Mouse (Mus musculus) c-Kit-positive CD71-negative TER-119-negative erythroid progenitor cells, embryonic 14.5 days (primary cell): Measurements from ENCODE around the gene Adam22.
"Not testable (repeated sequence)": the region's sequence is repeated elsewhere in the genome, so short reads cannot be mapped to it uniquely, and the experiment has no call there.

Experiments used
- DNase-seq: peaks from one replicate; pipeline ENCODE4 v3.0.0-alpha.2; 2013; ENCODE audit warnings: low read depth

Gene Adam22

DNA sequence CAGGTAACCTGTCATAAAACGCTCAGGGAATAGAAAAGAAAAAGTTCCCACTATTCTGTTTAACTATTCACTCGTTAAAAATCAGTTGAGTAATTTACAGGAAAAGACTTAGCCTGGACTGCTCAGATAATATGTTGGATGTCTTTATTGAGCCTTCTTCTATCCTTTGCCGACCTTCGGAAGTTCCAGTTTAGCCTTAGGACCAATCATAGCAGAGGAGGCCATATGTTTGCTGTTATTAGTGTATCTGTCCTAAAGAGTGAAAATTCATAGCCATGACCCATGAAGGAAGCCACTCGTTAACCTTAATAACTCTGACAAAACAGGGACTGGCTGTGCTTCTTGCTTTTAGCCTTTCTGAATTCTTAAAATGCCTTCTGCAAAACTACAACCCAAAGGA is 41.3 kb downstream of the Adam22 start:
- no peak for DNase-seq

DNA sequence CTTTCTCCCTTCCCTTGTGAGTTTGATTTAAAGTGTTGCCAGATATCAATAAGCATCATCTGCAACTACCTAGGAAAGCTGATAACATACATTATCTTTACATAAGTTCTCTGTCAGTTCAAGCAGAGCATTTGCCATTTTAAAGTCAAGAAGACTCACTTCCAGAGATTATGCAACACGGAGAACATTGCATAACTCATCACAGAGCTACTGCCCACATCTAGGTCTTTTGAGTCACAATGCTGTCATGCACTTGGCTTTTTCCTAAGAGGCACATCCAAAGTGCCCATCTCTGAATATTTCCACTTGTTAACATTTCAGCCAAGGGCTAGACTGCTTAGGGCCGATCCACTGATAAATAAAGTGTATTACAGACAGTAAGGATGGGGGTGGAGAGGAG is 55.6 kb downstream of the Adam22 start:
- no peak for DNase-seq

GRCm38 (mm10) chr5:8310907-8311306 is 57.1 kb downstream of the Adam22 start:
- DNase-seq, result no peak

DNA sequence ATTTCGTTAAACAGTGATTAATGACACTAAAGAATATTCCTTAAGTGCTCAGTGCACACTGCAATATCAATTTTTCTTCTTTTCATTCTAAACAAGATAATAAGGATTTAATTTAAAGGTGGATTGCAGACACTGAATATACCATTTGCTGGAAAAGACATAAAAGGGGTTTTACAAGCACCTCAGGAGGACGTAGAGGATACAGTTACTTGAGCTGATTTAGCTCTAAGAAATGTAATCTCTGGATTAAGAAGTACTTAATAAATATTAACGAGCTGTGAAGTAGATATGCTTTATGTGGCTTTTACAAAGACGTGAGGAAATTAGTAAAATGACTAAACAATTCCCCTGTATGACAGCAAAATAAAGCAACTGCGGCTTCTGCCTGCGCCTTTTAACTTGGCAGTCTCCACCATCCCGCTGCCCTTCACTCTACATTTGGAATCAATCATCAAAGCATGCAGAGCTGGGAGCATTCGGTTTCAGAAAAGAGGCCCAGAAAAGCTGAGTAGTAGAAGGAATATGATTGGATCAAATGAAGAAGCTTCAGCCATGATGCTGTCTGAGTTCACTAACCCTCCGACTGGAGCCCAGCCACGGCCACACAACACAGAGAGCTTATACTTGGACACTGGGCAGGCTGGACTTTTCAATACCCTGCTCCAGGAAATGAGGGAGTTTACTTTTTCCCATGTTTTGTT is 70.1 kb downstream of the Adam22 start:
- DNase-seq, result no peak

- no peak for DNase-seq
Observed at GRCm38 (mm10) chr5:8293287-8293686, 74.7 kb downstream of the Adam22 start.

DNA sequence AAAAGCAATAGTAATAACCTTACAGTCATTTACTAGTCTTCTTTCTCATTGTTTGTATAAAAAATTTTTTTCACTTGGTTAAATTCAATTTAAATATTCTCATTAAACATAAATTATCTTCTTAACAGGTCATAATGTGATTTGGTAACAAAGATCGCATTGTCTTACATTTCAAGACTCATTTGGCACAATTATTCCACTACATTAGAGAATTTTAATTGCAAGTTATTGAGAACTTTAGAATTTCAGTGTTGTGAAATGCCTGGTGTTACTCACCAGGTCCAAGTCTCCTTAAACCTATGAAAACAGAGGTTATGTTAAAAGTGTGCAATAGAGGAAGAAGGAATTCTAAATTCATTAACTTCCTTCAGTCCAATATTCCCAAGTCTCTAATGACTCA is 76.5 kb downstream of the Adam22 start:
- DNase-seq, result no peak

DNA sequence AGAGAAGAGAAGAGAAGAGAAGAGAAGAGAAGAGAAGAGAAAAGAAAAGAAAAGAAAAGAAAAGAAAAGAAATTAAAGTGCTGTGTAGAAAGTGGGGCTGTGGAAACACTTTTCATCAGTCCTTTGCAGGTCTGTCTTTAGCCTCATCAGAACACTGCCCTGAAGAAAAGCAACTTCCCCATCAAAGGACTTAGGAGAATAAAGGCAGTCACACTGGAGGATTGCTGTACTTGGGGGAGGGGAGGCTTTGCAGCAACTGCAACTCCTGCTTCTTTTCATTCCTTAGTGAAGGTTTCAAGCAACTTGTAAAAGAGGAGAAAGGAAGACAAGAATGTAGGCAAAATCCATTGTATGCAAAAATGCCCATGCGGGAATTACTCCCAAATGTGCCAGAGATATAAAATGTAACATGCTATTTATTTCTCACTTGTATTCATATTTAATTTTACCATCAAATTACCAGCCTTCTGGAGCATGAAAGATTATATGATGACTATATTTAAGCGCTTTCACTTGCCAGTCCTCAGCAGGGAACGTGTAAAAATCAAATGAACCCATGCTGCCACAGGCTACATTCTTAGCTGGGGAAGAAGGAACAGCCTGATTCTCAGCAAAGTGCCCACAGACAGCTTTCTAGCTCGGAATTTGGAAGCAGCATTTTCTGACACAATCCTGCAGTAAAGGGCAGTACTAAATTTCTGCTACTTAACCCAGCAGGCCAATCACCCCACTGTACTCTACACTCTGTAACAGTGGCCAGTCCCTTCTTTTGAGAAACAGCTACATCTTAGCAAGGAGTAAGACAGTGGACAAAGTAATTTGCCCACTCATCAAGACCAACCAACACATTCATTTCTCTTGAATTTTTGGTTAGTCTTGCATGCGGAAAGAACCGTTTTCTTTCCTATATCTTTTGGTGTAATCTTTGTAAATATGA is 78.0 kb downstream of the Adam22 start:
- no peak for DNase-seq

DNA sequence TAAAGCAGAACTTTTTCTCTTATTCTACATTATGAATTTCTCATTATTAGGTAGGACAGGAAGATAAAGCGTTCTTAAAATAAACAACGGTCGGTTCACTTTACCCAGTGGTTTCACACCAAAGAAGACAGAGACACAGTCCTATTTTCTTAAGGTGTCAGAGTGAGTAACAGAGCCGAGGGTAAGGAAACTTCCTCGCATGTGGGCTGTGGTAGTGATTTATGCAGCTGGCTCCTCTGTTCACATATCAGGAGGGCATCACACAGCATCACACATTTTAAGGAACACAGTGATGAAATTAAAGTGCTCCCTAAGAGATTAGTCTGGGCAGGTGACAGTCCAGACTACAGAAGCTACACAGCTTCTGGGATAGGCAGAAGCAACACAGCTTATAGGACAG is 83.8 kb downstream of the Adam22 start:
- DNase-seq, result no peak

- DNase-seq, result no peak
Observed at GRCm38 (mm10) chr5:8276141-8276540, 91.8 kb downstream of the Adam22 start.

DNA sequence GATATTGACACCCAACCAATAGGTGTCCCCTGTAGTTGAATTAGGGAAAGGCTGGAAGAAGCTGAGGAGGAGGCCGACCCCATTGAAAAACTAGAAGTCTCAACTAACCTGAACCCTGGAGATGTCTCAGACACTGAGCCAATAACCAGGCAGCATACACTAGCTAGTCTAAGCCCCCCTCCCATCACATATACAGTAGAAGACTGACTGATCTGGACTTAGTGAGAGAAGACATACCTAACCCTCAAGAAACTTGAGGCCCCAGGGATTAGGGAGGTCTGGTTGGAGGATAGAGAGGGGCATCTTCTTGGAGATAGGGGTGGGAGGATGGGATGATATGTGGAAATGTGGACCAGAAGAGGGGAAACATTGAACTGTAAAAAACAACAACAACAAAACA is 110.6 kb downstream of the Adam22 start:
- no peak for DNase-seq

- DNase-seq, result no peak
Observed at GRCm38 (mm10) chr5:8256487-8256886, 111.5 kb downstream of the Adam22 start.

GRCm38 (mm10) chr5:8244696-8245095 is 123.3 kb downstream of the Adam22 start:
- DNase-seq, result no peak

DNA sequence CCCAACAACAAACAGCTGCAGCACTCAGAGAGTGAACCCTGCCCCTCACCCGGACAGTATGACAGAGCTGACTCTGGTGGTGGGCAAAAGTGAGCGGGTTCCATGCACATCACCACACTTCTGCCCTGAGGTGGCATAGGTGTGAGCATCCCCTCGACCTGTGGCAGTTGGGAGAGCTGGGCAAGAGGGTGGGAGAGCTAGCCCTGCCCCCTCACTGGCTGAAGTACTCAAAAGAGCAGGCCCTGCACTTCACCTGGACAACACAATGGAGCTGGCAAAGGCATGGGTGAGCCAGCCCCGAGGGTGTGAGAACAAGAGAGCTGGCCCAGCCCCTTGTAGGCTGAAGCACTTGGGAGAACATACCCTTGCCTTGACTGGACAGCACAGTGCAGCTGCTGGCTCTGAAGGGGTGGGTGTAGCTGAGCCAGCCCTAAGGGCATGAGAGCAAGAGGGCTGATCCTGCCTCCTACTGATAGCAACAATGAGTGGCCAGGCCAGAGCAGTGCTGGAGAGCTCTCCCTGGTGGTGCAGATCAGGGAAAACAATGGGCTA is 124.8 kb downstream of the Adam22 start:
- DNase-seq, result no peak

- no peak for DNase-seq
Observed at GRCm38 (mm10) chr5:8242660-8243059, 125.3 kb downstream of the Adam22 start.

DNA sequence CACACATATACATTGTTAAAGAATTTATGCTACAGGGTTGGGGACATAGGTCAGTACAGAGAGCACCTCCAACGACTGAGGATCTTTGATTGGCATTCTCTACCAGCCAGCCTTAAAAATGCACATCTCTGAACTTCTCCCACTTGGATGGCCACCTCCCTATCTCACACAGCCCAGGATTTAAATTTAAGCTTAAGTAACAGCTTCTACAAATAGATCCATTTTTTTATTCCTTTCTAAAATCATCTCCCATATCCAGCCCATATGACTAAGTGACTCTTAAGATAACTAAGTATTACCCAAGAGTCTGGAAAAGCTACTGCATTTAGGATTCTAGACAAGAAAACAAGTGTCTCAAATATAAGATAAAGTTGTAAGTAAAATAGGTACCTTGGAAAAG is 140.9 kb downstream of the Adam22 start:
- no peak for DNase-seq

DNA sequence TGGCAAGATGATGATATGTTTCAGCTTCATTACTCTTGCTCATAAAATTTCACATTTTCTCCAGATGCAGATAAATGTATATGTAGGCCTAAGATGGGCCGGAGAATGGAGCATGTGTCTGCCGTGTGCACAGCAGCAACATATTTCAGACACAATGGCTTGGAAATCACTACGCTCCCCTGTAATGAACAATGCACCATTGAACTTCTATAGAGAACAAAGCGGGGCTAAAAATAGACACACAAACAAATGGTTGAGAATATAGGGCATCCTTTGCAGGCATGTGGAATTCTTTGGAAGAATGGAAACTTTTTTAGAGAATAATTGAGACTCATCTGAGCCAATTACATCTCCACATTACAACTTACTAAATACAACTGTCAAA is 143.6 kb downstream of the Adam22 start:
- no peak for DNase-seq

- no peak for DNase-seq
Observed at GRCm38 (mm10) chr5:8223597-8224320, 144.2 kb downstream of the Adam22 start.

DNA sequence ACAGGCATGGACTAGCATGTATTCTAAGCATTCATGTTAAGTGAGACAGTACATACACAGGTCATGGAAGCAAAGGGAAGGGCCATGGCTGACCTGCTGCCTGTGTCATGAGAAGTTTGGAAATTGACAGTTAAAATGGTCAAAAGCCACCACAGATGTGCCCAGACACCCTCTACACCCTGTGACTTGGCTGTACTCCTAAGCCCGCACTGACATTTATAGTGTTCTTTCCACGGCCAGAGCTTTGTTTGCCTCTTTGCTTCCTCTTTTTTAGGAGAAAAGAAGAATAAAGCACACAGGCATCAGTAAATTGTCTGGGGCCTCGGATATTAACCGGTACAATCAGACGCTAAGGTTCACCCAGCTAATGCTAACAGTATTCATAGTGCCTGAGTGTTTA is 146.3 kb downstream of the Adam22 start:
- DNase-seq, result no peak

GRCm38 (mm10) chr5:8215841-8216240 is 152.1 kb downstream of the Adam22 start:
- no peak for DNase-seq

- DNase-seq, result not testable (repeated sequence)
Observed at GRCm38 (mm10) chr5:8184992-8185391, 183.0 kb downstream of the Adam22 start.

- DNase-seq, result no peak
Observed at GRCm38 (mm10) chr5:8180646-8181045, 187.3 kb downstream of the Adam22 start.

DNA sequence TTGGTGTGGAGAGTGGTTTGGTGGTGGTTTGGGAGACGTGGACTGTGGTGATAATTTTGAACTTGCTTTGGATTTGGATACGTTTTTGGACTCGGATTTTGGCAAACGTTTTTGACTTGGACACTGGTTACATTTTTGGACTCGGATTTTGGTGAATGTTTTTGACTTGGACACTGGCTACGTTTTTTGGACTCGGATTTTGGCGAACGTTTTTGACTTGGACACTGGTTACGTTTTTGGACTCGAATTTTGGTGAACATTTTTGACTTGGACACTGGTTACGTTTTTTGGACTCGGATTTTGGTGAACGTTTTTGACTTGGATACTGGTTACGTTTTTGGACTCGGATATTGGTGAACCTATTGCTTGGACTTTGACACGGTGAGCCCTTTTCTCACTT is 189.8 kb downstream of the Adam22 start:
- DNase-seq, result no peak
